Mouse (Mus musculus) E14TG2a.4 (cell line): Measurements from ENCODE around the gene Fyn.

Source experiments
- CTCF ChIP-seq: conservative IDR thresholded peaks from 2 replicates; pipeline ENCODE4 v1.5.1; 2014; ENCODE audit warnings: low read length
- NANOG ChIP-seq: IDR thresholded peaks from 2 replicates; pipeline ENCODE4 v1.6.1; 2014; ENCODE audit warnings: borderline replicate concordance, low read length, mixed read lengths
- POU5F1 ChIP-seq: IDR thresholded peaks from 2 replicates; pipeline ENCODE4 v1.6.1; 2014; ENCODE audit warnings: low read length, borderline replicate concordance

DNA sequence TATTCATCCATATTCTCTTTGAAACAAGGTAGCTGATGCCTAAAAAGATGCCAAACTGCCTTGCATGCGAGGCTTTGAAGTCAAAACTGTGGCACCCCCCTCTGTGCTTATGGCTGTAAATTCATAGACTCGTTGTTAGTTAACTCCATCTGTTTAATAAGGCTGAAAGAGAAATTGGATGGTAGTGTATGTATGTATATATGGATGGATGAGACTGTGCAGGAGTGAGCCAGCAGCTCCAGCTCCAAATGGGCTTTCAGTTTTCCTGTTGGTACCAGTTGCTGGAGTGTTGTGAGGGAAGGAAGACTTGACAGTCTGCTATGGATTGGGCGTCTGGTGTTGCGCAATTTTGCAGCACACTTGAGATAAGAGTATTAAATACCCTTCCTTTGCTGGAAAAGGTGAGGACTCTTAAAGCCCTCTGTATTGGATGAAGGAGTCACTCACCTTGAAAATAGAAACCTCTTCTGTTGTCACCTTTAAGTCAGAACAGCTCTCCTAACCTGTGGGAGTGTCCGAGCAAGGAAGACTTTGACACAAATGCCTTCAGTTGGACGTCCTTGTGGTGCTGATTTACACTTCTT is 24.3 kb downstream of the Fyn start:
- TF ChIP-seq CTCF (no peak), POU5F1 (no peak), NANOG (no peak)
